Mouse (Mus musculus): ENCODE results near the gene Gm6217. TPM values are rescaled to one million over a fixed set of nuclear protein-coding genes. Genes with fewer than 3 reads are reported as not detected.
"Not testable (repeated sequence)": the region's sequence is repeated elsewhere in the genome, so short reads cannot be mapped to it uniquely, and the experiment has no call there.

The Gm6217 gene
- polyA plus RNA-seq, 1 experiment = not detected

- TF ChIP-seq CTCF (IDR thresholded peaks at IDR 0.05; ENCODE audit: extremely low read depth, insufficient read length, insufficient replicate concordance, low read depth, low read length) = no peak
- no peak for TF ChIP-seq POLR2A (IDR thresholded peaks at IDR 0.05; ENCODE audit: low read depth, low read length)
- H3K27ac ChIP-seq (ENCODE audit: insufficient read depth, low read depth, low read length) = no peak within 1 kb of the TSS
- no peaks in the 10 kb centered on the region for H3K4me1 ChIP-seq (ENCODE audit: control insufficient read depth, insufficient read depth, insufficient read length, low read length)
- H3K27me3 ChIP-seq (ENCODE audit: control insufficient read depth, insufficient read depth, low read length) = no peaks in the 10 kb centered on the region
- 89% methylated on average over 11 of the region's 11 CpGs for WGBS
- no peaks in the 10 kb centered on the region for H3K36me3 ChIP-seq (ENCODE audit: control insufficient read depth, insufficient read depth, low read length)
- H3K4me3 ChIP-seq (ENCODE audit: low read depth, low read length) = no peak within 1 kb of the TSS
Observed at GRCm38 (mm10) chr1:82959870-82960385, 28.7 kb upstream of the Gm6217 start, which contains the start of gene Gm47955. Gene Gm47955, plus strand, starts transcription at chr1:82960286.

- not testable (repeated sequence) for H3K4me3 ChIP-seq (ENCODE audit: low read depth, low read length); H3K36me3 ChIP-seq (ENCODE audit: control insufficient read depth, insufficient read depth, low read length); H3K27me3 ChIP-seq (ENCODE audit: control insufficient read depth, insufficient read depth, low read length); H3K4me1 ChIP-seq (ENCODE audit: control insufficient read depth, insufficient read depth, insufficient read length, low read length); H3K27ac ChIP-seq (ENCODE audit: insufficient read depth, low read depth, low read length)
Observed at GRCm38 (mm10) chr1:82955913-82956312, 24.7 kb upstream of the Gm6217 start, which contains the start of gene Gm7544. Gene Gm7544, minus strand, starts transcription at chr1:82956013.

GRCm38 (mm10) chr1:82948601-82949000 is 17.4 kb upstream of the Gm6217 start:
- TF ChIP-seq POLR2A (IDR thresholded peaks at IDR 0.05; ENCODE audit: low read depth, low read length) (no peak), CTCF (IDR thresholded peaks at IDR 0.05; ENCODE audit: extremely low read depth, insufficient read length, insufficient replicate concordance, low read depth, low read length) (no peak)

GRCm38 (mm10) chr1:82946029-82946428 is 14.8 kb upstream of the Gm6217 start:
- not testable (repeated sequence) for H3K27ac ChIP-seq (ENCODE audit: insufficient read depth, low read depth, low read length); H3K27me3 ChIP-seq (ENCODE audit: control insufficient read depth, insufficient read depth, low read length); H3K36me3 ChIP-seq (ENCODE audit: control insufficient read depth, insufficient read depth, low read length); H3K4me3 ChIP-seq (ENCODE audit: low read depth, low read length); H3K4me1 ChIP-seq (ENCODE audit: control insufficient read depth, insufficient read depth, insufficient read length, low read length)
- WGBS = 100% methylated on average over 2 of the region's 2 CpGs

More at GRCm38 (mm10) chr1:82948601-82949000, 17.4 kb upstream of the Gm6217 start:
- Histone ChIP-seq H3K27me3 (ENCODE audit: control insufficient read depth, insufficient read depth, low read length) (no peaks in the 10 kb centered on the region), H3K27ac (ENCODE audit: insufficient read depth, low read depth, low read length) (no peak overlapping the region), H3K36me3 (ENCODE audit: control insufficient read depth, insufficient read depth, low read length) (no peaks in the 10 kb centered on the region), H3K4me3 (ENCODE audit: low read depth, low read length) (no peak overlapping the region), H3K4me1 (ENCODE audit: control insufficient read depth, insufficient read depth, insufficient read length, low read length) (no peaks in the 10 kb centered on the region)
- WGBS = 87% methylated on average over 2 of the region's 2 CpGs

- not testable (repeated sequence) for H3K36me3 ChIP-seq (ENCODE audit: control insufficient read depth, insufficient read depth, low read length); H3K27me3 ChIP-seq (ENCODE audit: control insufficient read depth, insufficient read depth, low read length); H3K27ac ChIP-seq (ENCODE audit: insufficient read depth, low read depth, low read length); H3K4me3 ChIP-seq (ENCODE audit: low read depth, low read length); H3K4me1 ChIP-seq (ENCODE audit: control insufficient read depth, insufficient read depth, insufficient read length, low read length)
- no CpG with 5 or more reads among the region's 6 CpGs for WGBS
Observed at GRCm38 (mm10) chr1:82943295-82943694, 12.1 kb upstream of the Gm6217 start, which contains the start of gene A030003K21Rik. Gene A030003K21Rik, minus strand, starts transcription at chr1:82943388.

- not testable (repeated sequence) for H3K4me1 ChIP-seq (ENCODE audit: control insufficient read depth, insufficient read depth, insufficient read length, low read length); H3K4me3 ChIP-seq (ENCODE audit: low read depth, low read length); H3K36me3 ChIP-seq (ENCODE audit: control insufficient read depth, insufficient read depth, low read length); H3K27me3 ChIP-seq (ENCODE audit: control insufficient read depth, insufficient read depth, low read length); H3K27ac ChIP-seq (ENCODE audit: insufficient read depth, low read depth, low read length)
- 75% methylated on average over 2 of the region's 2 CpGs for WGBS
Observed at GRCm38 (mm10) chr1:82942505-82942904, 11.3 kb upstream of the Gm6217 start.

GRCm38 (mm10) chr1:82938666-82939065 is 7.5 kb upstream of the Gm6217 start:
- H3K27me3 ChIP-seq (ENCODE audit: control insufficient read depth, insufficient read depth, low read length) = no peaks in the 10 kb centered on the region
- no peaks in the 10 kb centered on the region for H3K4me1 ChIP-seq (ENCODE audit: control insufficient read depth, insufficient read depth, insufficient read length, low read length)
- H3K27ac ChIP-seq (ENCODE audit: insufficient read depth, low read depth, low read length) = no peak overlapping the region
- H3K4me3 ChIP-seq (ENCODE audit: low read depth, low read length) = no peak overlapping the region
- H3K36me3 ChIP-seq (ENCODE audit: control insufficient read depth, insufficient read depth, low read length) = no peaks in the 10 kb centered on the region
- TF ChIP-seq CTCF (IDR thresholded peaks at IDR 0.05; ENCODE audit: extremely low read depth, insufficient read length, insufficient replicate concordance, low read depth, low read length) (no peak), POLR2A (IDR thresholded peaks at IDR 0.05; ENCODE audit: low read depth, low read length) (no peak)
- WGBS = 89% methylated on average over 5 of the region's 5 CpGs

GRCm38 (mm10) chr1:82930558-82930957 is 641 bp downstream of the Gm6217 start:
- not testable (repeated sequence) for H3K36me3 ChIP-seq (ENCODE audit: control insufficient read depth, insufficient read depth, low read length)
- 88% methylated on average over 3 of the region's 3 CpGs for WGBS

More at GRCm38 (mm10) chr1:82930558-82930957, 641 bp downstream of the Gm6217 start:
- H3K27ac ChIP-seq (ENCODE audit: insufficient read depth, low read depth, low read length); H3K27me3 ChIP-seq (ENCODE audit: control insufficient read depth, insufficient read depth, low read length); H3K4me1 ChIP-seq (ENCODE audit: control insufficient read depth, insufficient read depth, insufficient read length, low read length); H3K4me3 ChIP-seq (ENCODE audit: low read depth, low read length): not testable (repeated sequence)

Data from small intestine, adult 2 months (tissue).